Mouse (Mus musculus) Patski (cell line): ENCODE results near the gene Zmat5. TPM values are rescaled to one million over a fixed set of nuclear protein-coding genes. Genes with fewer than 3 reads are reported as not detected.

Experiments
- ATAC-seq: fragments of 100-300 bp; one replicate; pipeline ENCODE4 v1.8.0; 2021
- CTCF ChIA-PET: fragments of 350-600 bp; sonication (Branson Sonifier 250); formaldehyde crosslinking; loops from one replicate; lab custom pipeline; 2022; ENCODE audit warnings: inconsistent platforms; lab: Charles Lee
- POLR2A ChIA-PET: fragments of 350-600 bp; sonication (Branson Sonifier 250); formaldehyde crosslinking; loops from one replicate; lab custom pipeline; 2022; ENCODE audit warnings: antibody characterized with exemption, inconsistent platforms; lab: Charles Lee
- DNase-seq: peaks from one replicate; pipeline ENCODE4 v3.0.0-alpha.2; 2011; ENCODE audit warnings: low read depth, low spot score
- H3K27me3 ChIP-seq: fragments of 371-371 bp; one replicate; pipeline ENCODE4 v1.5.1; 2021
- CTCF ChIP-seq: fragments of 100-300 bp; IDR thresholded peaks from one replicate; pipeline ENCODE4 v1.5.1; 2021
- in situ Hi-C: fragments of 300-500 bp; cut with MboI; formaldehyde crosslinking; loops from 3 replicates; pipeline ENCODE4 v1.11.1; 2018; ENCODE audit warnings: low pct_unique_long_range_greater_than_20kb, mixed read lengths
- polyA plus RNA-seq: library from polyadenylated mRNA; unstranded; gene quantifications from one replicate; pipeline ENCODE4 v1.2.3, GENCODE M21; 2021

Zmat5 gene
- polyA plus RNA-seq, 1 experiment from 2014 or later, result 38.7 TPM

DNA sequence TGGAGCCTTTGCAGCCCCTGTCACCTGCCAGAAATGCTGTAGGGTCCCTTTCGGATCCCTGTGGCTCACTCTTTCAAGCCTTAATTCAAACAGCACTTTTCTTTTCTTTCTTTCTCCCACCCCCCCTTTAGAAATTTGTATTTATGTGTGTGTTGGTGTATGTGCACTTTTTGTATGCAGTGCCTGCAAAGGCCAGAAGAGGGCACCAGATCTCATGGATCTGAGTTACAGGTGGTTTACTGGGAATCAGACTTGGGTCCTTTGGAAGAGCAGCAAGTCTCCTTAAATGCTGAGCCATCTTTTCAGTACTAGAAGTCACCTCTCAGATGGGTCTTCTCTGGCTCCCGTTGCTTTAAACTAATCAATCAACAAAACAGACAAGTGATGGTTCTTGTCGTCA lies 49.6 kb downstream of the Zmat5 start:
- POLR2A ChIA-PET, result no interaction called here

DNA sequence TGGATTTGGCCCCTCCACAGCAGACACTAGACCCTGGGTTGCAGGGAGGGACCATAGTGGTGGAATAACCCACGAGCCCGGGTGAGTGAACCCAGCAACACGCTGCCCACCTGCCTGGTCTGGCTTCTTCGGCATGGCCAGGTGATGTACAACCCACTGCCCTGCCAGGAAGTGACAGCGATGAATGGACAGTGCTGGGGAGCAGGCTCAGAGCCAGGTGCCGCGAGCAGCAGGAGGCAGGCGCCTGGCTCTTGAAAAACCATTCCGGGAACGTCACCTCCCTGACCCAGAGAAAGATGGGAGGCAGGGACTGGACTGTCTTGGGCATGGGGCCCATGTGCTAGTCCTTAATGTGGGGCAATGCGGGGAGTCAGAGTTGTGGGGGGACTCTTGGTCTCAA lies 50.4 kb downstream of the Zmat5 start:
- CTCF ChIA-PET, result no interaction called here

More for the DNA sequence above, 49.6 kb downstream of the Zmat5 start:
- CTCF ChIA-PET, result no interaction called here
- in situ Hi-C loops, result no loop called here
- ATAC-seq (no peak), DNase-seq (no peak)
- peaks cover 14% of the 10 kb centered on the region for H3K27me3 ChIP-seq
- TF ChIP-seq CTCF, result no peak

DNA sequence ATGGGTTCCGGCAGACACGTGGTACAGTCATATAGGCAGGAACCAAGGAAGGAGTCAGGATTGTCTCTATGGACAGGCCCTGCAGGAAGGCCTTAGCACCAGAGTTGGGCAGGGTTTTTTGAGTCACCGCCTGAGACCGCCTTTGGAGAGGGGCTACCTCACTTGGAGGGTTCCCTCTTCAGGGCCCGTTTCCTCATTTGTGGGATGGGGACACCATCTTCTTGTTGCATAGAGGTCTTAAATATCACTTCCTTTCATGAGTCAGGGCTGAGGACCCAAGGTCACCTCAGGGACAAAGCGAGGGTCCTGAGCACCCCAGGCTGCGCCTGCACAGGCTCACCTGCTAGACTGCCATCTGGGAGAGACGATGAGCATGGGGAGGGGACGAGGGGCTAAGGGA lies 52.0 kb downstream of the Zmat5 start:
- in situ Hi-C loops, result no loop called here
- no peak for TF ChIP-seq CTCF
- ChIA-PET CTCF (no interaction called here), POLR2A (no interaction called here)
- peaks cover 4% of the 10 kb centered on the region for H3K27me3 ChIP-seq
- ATAC-seq, result no peak
- DNase-seq, result no peak

More for the DNA sequence above, 50.4 kb downstream of the Zmat5 start:
- ATAC-seq, result no peak
- POLR2A ChIA-PET, result no interaction called here
- H3K27me3 ChIP-seq, result peaks cover 6% of the 10 kb centered on the region
- TF ChIP-seq CTCF, result no peak
- no peak for DNase-seq
- in situ Hi-C loops, result no loop called here

DNA sequence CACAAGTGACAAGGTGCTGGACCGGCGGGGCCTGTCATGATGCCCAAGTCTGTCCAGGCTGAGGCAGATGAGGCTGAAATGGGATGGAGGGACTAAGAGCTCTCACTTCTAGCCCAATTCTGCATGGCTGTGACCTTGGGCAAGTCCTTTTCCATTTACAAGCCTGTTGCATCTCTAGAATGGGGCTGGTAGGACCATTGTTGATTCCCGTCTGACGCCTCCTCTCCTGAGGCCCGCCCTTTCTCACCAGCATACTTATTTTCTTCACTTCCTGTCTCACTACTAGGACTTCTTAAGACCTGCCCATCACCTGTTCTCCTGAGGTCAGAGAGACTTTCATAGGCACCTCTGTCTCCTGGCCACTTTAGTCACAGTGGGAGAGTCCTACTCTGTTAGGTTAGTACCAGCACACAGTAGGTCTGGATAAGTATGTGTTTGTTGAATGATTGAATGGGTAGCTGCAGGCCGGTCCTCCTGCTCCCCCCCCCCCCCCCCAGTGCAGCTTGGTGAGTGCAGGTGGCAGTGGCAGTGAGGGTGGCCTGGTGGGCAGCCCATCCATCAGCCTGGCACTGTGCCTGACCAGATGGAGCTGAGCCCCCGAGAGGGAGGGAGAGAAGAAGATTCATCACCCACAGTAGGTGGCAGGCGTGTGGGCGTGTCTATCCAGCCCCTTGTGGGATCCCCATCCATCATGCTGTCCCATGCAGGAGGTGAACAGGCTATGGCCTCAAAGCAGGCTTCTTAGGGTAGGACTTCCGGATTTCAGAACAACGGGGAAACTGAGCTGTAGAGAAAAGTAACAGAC lies 52.7 kb downstream of the Zmat5 start:
- ChIA-PET POLR2A (no interaction called here), CTCF (no interaction called here)
- no peak for DNase-seq
- TF ChIP-seq CTCF, result no peak
- ATAC-seq, result no peak
- peaks cover 4% of the 10 kb centered on the region for H3K27me3 ChIP-seq
- in situ Hi-C loops, result no loop called here

DNA sequence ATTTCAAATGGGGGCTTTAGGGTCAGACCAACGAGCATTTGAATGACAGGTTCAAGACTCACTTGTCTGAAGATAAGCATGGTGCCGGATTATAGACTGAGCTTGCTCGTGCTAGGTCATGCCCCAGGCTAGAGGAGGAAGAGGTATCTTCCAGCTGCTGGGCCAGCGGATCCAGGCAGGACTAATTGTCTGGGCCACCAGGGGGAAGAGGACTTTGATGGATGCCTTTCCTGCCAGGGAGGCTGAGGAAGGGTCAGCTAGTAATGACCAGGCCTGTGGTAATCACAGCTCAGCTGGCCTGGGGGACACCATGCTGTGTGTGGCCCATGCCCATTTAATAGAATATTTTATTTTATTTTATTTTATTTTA lies 53.3 kb downstream of the Zmat5 start:
- POLR2A ChIA-PET, result no interaction called here
- no peak for TF ChIP-seq CTCF
- ATAC-seq, result no peak
- CTCF ChIA-PET, result no interaction called here
- DNase-seq, result no peak
- H3K27me3 ChIP-seq, result peaks cover 4% of the 10 kb centered on the region
- in situ Hi-C loops, result no loop called here

DNA sequence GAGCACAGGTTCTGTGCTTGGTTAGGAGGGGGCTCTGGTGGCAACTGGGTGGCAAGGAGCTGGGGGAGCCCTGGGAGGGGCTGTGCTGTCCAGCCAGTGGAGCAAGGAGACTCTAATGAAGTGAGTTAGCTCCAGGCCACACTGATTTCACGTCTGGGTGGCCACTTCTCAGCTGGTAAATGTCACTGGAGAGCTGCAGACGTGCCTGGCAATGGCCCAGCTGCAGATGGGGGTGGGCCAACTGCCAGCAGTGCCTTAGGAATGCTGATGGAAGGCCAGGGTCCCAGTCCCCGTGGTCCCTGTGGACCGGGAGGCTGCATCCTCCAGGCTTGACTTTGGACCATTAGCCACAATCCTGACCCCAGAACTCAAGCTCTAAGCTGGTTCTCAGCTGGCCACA lies 56.0 kb downstream of the Zmat5 start:
- no peaks in the 10 kb centered on the region for H3K27me3 ChIP-seq
- ChIA-PET POLR2A (interaction anchor here (1.1 kb wide), 1 partner anchor 11 kb away, joined by 4 read pairs; no protein-coding TSS in a partner anchor), CTCF (no interaction called here)
- TF ChIP-seq CTCF, result no peak
- in situ Hi-C loops, result no loop called here
- DNase-seq (no peak), ATAC-seq (no peak)

DNA sequence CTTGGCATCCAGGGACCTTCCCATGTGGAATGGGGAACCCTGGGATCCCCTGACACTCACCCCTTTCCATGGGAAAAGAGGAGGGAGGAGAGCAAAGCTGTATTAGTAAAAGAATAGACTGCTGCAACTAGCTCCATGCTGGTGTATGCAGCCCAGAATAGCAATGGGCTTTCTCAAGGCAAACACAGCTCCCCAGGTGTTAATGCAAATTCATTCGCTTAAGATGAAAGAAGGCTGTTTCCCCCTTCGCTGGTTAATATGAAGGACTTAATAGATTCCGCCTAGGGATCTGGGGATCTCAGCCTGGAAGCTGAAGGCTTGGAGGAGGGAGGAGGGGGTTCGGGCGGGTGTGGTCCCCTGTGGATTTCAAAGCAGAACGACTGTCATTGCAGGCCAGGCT lies 57.5 kb downstream of the Zmat5 start:
- no peak for DNase-seq
- POLR2A ChIA-PET, result no interaction called here
- H3K27me3 ChIP-seq, result no peaks in the 10 kb centered on the region
- ATAC-seq, result no peak
- CTCF ChIA-PET, result interaction anchor here (1.1 to 1.3 kb wide), 2 partner anchors 11 to 20 kb away, joined by 3 to 4 read pairs; no protein-coding TSS in a partner anchor
- no peak for TF ChIP-seq CTCF
- in situ Hi-C loops, result no loop called here

DNA sequence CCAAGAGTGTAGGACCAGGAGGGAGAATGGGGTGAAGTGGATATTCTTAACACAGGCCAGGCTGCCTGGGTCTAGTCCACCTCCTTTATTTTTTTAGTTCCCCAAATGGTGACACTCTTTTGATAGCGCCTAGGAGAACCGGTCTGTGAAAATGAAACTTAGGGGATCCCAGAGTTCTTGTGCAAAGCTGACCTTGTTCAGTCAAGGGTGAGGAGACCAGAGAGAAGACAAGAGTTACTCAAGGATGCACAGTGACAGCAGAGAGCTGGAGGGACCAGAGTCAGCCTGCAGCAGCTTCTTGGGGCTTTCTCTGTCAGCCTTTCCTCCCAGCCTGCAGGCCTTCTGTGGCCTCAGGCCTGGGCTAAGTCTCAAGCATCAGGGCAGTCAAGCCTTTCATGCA lies 58.0 kb downstream of the Zmat5 start:
- TF ChIP-seq CTCF, result no peak
- H3K27me3 ChIP-seq, result no peaks in the 10 kb centered on the region
- in situ Hi-C loops, result no loop called here
- no peak for ATAC-seq
- DNase-seq, result no peak
- ChIA-PET CTCF (interaction anchor here (1.1 to 1.3 kb wide), 2 partner anchors 11 to 20 kb away, joined by 3 to 4 read pairs; no protein-coding TSS in a partner anchor), POLR2A (no interaction called here)

DNA sequence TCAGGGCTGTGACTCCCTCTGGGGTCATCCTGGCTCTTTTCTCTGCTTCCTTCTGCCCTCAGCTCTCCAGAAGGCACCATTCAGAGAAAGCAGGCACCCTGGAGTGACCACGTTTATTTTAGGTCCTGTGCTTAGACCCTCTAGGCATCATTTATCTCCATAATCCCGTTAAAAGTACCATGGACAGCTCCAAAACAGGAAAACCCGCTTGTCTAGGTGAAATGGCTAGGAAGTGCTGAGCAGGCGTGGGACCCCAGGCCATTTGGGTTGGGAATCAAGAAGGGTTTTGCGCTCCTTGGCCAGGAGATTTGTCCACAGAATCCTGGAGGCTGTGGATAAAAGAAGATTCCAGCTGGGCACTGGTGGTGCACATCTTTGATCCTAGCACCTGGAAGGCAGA lies 59.2 kb downstream of the Zmat5 start:
- ATAC-seq (no peak), DNase-seq (no peak)
- in situ Hi-C loops, result no loop called here
- no peaks in the 10 kb centered on the region for H3K27me3 ChIP-seq
- ChIA-PET CTCF (no interaction called here), POLR2A (no interaction called here)
- TF ChIP-seq CTCF, result no peak

DNA sequence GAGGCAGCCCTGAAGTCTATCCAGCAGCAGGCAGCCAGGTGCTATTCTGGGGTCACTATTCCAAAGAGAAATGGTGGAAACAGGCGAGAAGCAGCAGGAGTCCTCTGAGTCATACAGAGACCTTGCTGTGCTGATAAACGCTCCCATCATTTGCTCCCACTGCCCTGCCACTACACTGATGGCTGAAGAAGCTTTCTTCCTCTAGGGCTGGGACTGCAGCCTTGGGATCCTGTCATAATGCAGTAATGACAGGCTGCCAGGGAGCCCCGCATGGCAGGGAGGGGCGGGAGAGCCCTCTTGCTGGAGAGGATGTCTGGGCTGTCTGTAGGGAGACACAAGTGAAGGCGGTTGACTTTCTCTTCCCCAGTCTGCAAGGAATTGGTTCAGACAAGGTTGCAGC lies 60.0 kb downstream of the Zmat5 start:
- in situ Hi-C loops, result no loop called here
- POLR2A ChIA-PET, result no interaction called here
- no peak for ATAC-seq
- H3K27me3 ChIP-seq, result no peaks in the 10 kb centered on the region
- DNase-seq, result no peak
- CTCF ChIA-PET, result no interaction called here
- no peak for TF ChIP-seq CTCF

DNA sequence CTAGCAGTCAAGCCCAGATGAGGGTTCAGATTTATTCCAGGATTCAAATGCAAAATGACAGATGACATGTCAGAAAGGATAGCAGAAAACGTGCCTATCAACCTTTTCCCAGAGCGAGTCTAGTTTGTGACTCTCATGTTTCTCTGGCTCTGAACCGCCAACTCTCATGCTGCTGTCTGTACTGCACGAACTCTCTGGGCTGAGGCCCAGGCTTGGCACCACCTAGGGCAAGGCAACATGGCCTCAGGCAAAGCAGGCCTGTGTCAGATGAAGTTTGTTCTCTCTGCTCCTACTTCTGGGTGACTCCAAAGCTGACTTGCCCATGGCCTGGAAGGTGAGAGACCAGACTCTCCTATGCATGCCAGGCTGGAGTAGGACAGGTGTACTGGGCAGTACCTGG lies 63.9 kb downstream of the Zmat5 start:
- no peak for ATAC-seq
- in situ Hi-C loops, result no loop called here
- no peak for TF ChIP-seq CTCF
- POLR2A ChIA-PET, result no interaction called here
- H3K27me3 ChIP-seq, result no peaks in the 10 kb centered on the region
- CTCF ChIA-PET, result no interaction called here
- DNase-seq, result no peak
